Mouse (Mus musculus): ENCODE results near the gene Tex46. TPM values are rescaled to one million over a fixed set of nuclear protein-coding genes. Genes with fewer than 3 reads are reported as not detected.

Tex46 gene
- polyA plus RNA-seq, 1 experiment from 2014 or later, result not detected

GRCm38 (mm10) chr4:136600536-136600935, 9.7 kb upstream of the Tex46 start:
- Histone ChIP-seq H3K9me3 (no peaks in the 10 kb centered on the region), H3K36me3 (peaks cover 4% of the 10 kb centered on the region; the same call in 1 of the 2 replicates), H3K4me1 (peaks cover 12% of the 10 kb centered on the region), H3K4me2 (replicated peaks) (peak overlapping the region; percentile 70), H3K9ac (replicated peaks) (peak overlapping the region; percentile 100; the same call in 1 of the 2 replicates), H3K4me3 (peak overlapping the region; percentile 99), H3K27ac (replicated peaks) (no peak overlapping the region), H3K27me3 (no peaks in the 10 kb centered on the region)
- no peak for ATAC-seq (ENCODE audit: low FRiP score, low read depth)
- 87% methylated on average over 2 of the region's 2 CpGs for WGBS

- Histone ChIP-seq H3K27ac (replicated peaks) (peak overlapping the region; percentile 97), H3K9ac (replicated peaks) (peak overlapping the region; percentile 100), H3K27me3 (no peaks in the 10 kb centered on the region), H3K4me3 (peak overlapping the region; percentile 99), H3K4me2 (replicated peaks) (peak overlapping the region; percentile 70), H3K9me3 (no peaks in the 10 kb centered on the region), H3K4me1 (peaks cover 12% of the 10 kb centered on the region), H3K36me3 (peaks cover 4% of the 10 kb centered on the region; the same call in 1 of the 2 replicates)
- WGBS, result 3% methylated on average over 13 of the region's 13 CpGs
- no peak for ATAC-seq (ENCODE audit: low FRiP score, low read depth)
Measured at GRCm38 (mm10) chr4:136601476-136601875, 8.8 kb upstream of the Tex46 start.

GRCm38 (mm10) chr4:136602018-136602554, 8.2 kb upstream of the Tex46 start:
- WGBS, result under 1% methylated on average over 64 of the region's 68 CpGs
- Histone ChIP-seq H3K9ac (replicated peaks) (peak overlapping the region; percentile 100), H3K4me3 (peak overlapping the region; percentile 99), H3K27ac (replicated peaks) (peak overlapping the region; percentile 97), H3K4me2 (replicated peaks) (peak overlapping the region; percentile 70), H3K36me3 (peaks cover 4% of the 10 kb centered on the region; the same call in 1 of the 2 replicates), H3K4me1 (peaks cover 12% of the 10 kb centered on the region), H3K27me3 (no peaks in the 10 kb centered on the region), H3K9me3 (no peaks in the 10 kb centered on the region)
- peak; percentile 74 for ATAC-seq (ENCODE audit: low FRiP score, low read depth)

GRCm38 (mm10) chr4:136602568-136602967, 7.7 kb upstream of the Tex46 start, which contains the start of gene Kdm1a:
Kdm1a (minus strand) TSS chr4:136602723.
- H3K36me3 ChIP-seq, result peaks cover 4% of the 10 kb centered on the region; the same call in 1 of the 2 replicates
- peak; percentile 90 for ATAC-seq (ENCODE audit: low FRiP score, low read depth)

GRCm38 (mm10) chr4:136605756-136606485, 4.3 kb upstream of the Tex46 start:
- Histone ChIP-seq H3K36me3 (no peaks in the 10 kb centered on the region), H3K4me3 (no peak overlapping the region), H3K27me3 (no peaks in the 10 kb centered on the region), H3K4me2 (replicated peaks) (no peak overlapping the region), H3K9me3 (no peaks in the 10 kb centered on the region), H3K27ac (replicated peaks) (no peak overlapping the region), H3K4me1 (peaks cover 3% of the 10 kb centered on the region), H3K9ac (replicated peaks) (no peak overlapping the region)
- WGBS, result 91% methylated on average over 19 of the region's 19 CpGs
- no peak for ATAC-seq (ENCODE audit: low FRiP score, low read depth)

More at GRCm38 (mm10) chr4:136602568-136602967, 7.7 kb upstream of the Tex46 start, which contains the start of gene Kdm1a:
- Histone ChIP-seq H3K27ac (replicated peaks) (peak within 1 kb of the TSS; percentile 97), H3K27me3 (no peaks in the 10 kb centered on the region), H3K9me3 (no peaks in the 10 kb centered on the region), H3K4me3 (peak within 1 kb of the TSS; percentile 99), H3K9ac (replicated peaks) (peak within 1 kb of the TSS; percentile 100), H3K4me1 (peaks cover 12% of the 10 kb centered on the region), H3K4me2 (replicated peaks) (peak within 1 kb of the TSS; percentile 70)
- WGBS, result under 1% methylated on average over 39 of the region's 45 CpGs

GRCm38 (mm10) chr4:136613657-136614056, 3.4 kb downstream of the Tex46 start:
- 67% methylated on average over 7 of the region's 7 CpGs for WGBS
- no peak for ATAC-seq (ENCODE audit: low FRiP score, low read depth)
- H3K36me3 ChIP-seq, result no peaks in the 10 kb centered on the region

GRCm38 (mm10) chr4:136621336-136621735, 11.1 kb downstream of the Tex46 start:
- Histone ChIP-seq H3K4me3 (no peak overlapping the region), H3K4me2 (replicated peaks) (no peak overlapping the region), H3K9ac (replicated peaks) (no peak overlapping the region), H3K36me3 (no peaks in the 10 kb centered on the region), H3K4me1 (peaks cover 9% of the 10 kb centered on the region; the same call in 1 of the 2 replicates), H3K27ac (replicated peaks) (no peak overlapping the region), H3K27me3 (0 out of 2 replicates have a peak, but pooled peaks cover 4% of the 10 kb centered on the region), H3K9me3 (no peaks in the 10 kb centered on the region)
- WGBS, result 0% methylated on average over 1 of the region's 1 CpGs
- ATAC-seq (ENCODE audit: low FRiP score, low read depth), result no peak

More at GRCm38 (mm10) chr4:136613657-136614056, 3.4 kb downstream of the Tex46 start:
- Histone ChIP-seq H3K4me2 (replicated peaks) (no peak overlapping the region), H3K4me1 (0 out of 2 replicates have a peak, but pooled peaks cover under 1% of the 10 kb centered on the region), H3K4me3 (no peak overlapping the region), H3K9me3 (no peaks in the 10 kb centered on the region), H3K9ac (replicated peaks) (no peak overlapping the region), H3K27ac (replicated peaks) (no peak overlapping the region), H3K27me3 (no peaks in the 10 kb centered on the region)

GRCm38 (mm10) chr4:136621956-136622355, 11.7 kb downstream of the Tex46 start:
- Histone ChIP-seq H3K27ac (replicated peaks) (no peak overlapping the region), H3K9me3 (no peaks in the 10 kb centered on the region), H3K4me1 (peaks cover 9% of the 10 kb centered on the region; the same call in 1 of the 2 replicates), H3K4me3 (no peak overlapping the region), H3K4me2 (replicated peaks) (no peak overlapping the region), H3K27me3 (0 out of 2 replicates have a peak, but pooled peaks cover 4% of the 10 kb centered on the region), H3K36me3 (no peaks in the 10 kb centered on the region), H3K9ac (replicated peaks) (no peak overlapping the region)
- ATAC-seq (ENCODE audit: low FRiP score, low read depth), result no peak
- 50% methylated on average over 5 of the region's 5 CpGs for WGBS

GRCm38 (mm10) chr4:136622388-136622787, 12.2 kb downstream of the Tex46 start, which contains the start of gene Lactbl1:
Lactbl1 (plus strand) TSS chr4:136622621.
- WGBS, result 25% methylated on average over 6 of the region's 6 CpGs
- Histone ChIP-seq H3K9ac (replicated peaks) (0 out of 2 replicates have a peak within 1 kb of the TSS, but pooled peaks have one; percentile 43), H3K4me3 (no peak within 1 kb of the TSS), H3K4me2 (replicated peaks) (no peak within 1 kb of the TSS), H3K27me3 (0 out of 2 replicates have a peak, but pooled peaks cover 4% of the 10 kb centered on the region), H3K9me3 (no peaks in the 10 kb centered on the region), H3K27ac (replicated peaks) (no peak within 1 kb of the TSS), H3K36me3 (no peaks in the 10 kb centered on the region), H3K4me1 (peaks cover 10% of the 10 kb centered on the region; the same call in 1 of the 2 replicates)
- ATAC-seq (ENCODE audit: low FRiP score, low read depth), result no peak

GRCm38 (mm10) chr4:136626590-136626989, 16.4 kb downstream of the Tex46 start:
- H3K9me3 ChIP-seq, result no peaks in the 10 kb centered on the region
- 0 out of 2 replicates have a peak, but pooled peaks cover 7% of the 10 kb centered on the region for H3K4me1 ChIP-seq
- ATAC-seq (ENCODE audit: low FRiP score, low read depth), result no peak
- no peak overlapping the region for H3K4me3 ChIP-seq
- no peak overlapping the region for H3K9ac ChIP-seq (replicated peaks)
- H3K27me3 ChIP-seq, result peaks cover 4% of the 10 kb centered on the region; the same call in 1 of the 2 replicates
- H3K27ac ChIP-seq (replicated peaks), result no peak overlapping the region
- H3K36me3 ChIP-seq, result no peaks in the 10 kb centered on the region
- WGBS, result 80% methylated on average over 6 of the region's 6 CpGs
- no peak overlapping the region for H3K4me2 ChIP-seq (replicated peaks)

- Histone ChIP-seq H3K27ac (replicated peaks) (no peak overlapping the region), H3K4me2 (replicated peaks) (no peak overlapping the region), H3K4me1 (0 out of 2 replicates have a peak, but pooled peaks cover 7% of the 10 kb centered on the region), H3K9ac (replicated peaks) (no peak overlapping the region), H3K27me3 (peaks cover 11% of the 10 kb centered on the region), H3K4me3 (no peak overlapping the region), H3K9me3 (no peaks in the 10 kb centered on the region), H3K36me3 (no peaks in the 10 kb centered on the region)
- no peak for ATAC-seq (ENCODE audit: low FRiP score, low read depth)
- 87% methylated on average over 11 of the region's 11 CpGs for WGBS
Measured at GRCm38 (mm10) chr4:136631237-136631994, 21.2 kb downstream of the Tex46 start.
